Mouse (Mus musculus) kidney, adult 9 months (tissue): ENCODE results near the gene Slc5a11.

Experiments used
- DNase-seq: peaks from one replicate; pipeline ENCODE4 v3.0.0; 2022

The Slc5a11 gene

GRCm38 (mm10) chr7:123214365-123215075 lies at the start of gene Slc5a11:
Gene Slc5a11, plus strand, starts transcription at chr7:123214780.
- peak; percentile 92 for DNase-seq

DNA sequence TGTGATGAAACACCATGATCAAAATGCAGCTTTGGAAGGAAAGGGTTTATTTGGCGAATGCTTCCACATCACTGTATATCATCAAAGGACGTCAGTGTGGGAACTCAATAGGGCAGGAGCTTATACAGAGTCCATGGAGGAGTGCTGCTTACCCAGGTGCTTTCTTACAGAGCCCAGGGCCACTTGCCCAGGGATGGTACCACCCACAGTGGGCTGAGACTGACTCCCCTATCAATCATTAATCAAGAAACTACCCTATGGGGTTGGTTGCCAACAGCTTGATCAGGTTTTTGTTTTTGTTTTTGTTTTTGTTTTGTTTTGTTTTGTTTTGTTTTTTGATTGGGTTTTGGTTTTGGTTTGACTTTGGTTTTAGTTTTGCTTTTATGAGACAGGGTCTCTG lies 47.1 kb upstream of the Slc5a11 start:
- DNase-seq: peak; percentile 42

GRCm38 (mm10) chr7:123169618-123170017 lies 45.0 kb upstream of the Slc5a11 start:
- DNase-seq: no peak

GRCm38 (mm10) chr7:123172101-123172500 lies 42.5 kb upstream of the Slc5a11 start:
- no peak for DNase-seq

DNA sequence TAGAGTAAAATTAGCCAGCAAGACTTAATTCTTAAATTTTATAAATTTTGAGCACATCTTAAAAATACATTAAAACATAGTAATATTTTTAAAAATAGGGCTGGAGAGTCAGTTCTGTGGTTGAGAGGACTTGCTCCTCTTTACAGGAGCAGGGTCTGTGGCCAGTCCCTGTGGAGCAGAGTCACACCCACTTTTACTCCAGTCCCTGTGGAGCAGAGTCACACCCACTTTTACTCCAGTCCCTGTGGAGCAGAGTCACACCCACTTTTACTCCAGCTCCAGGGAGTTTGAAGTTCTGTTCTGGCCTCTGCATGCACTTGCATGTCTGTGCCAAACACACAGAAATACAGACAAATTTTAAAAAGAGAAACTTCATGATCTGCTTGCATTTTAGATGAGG lies 37.4 kb upstream of the Slc5a11 start:
- no peak for DNase-seq

DNA sequence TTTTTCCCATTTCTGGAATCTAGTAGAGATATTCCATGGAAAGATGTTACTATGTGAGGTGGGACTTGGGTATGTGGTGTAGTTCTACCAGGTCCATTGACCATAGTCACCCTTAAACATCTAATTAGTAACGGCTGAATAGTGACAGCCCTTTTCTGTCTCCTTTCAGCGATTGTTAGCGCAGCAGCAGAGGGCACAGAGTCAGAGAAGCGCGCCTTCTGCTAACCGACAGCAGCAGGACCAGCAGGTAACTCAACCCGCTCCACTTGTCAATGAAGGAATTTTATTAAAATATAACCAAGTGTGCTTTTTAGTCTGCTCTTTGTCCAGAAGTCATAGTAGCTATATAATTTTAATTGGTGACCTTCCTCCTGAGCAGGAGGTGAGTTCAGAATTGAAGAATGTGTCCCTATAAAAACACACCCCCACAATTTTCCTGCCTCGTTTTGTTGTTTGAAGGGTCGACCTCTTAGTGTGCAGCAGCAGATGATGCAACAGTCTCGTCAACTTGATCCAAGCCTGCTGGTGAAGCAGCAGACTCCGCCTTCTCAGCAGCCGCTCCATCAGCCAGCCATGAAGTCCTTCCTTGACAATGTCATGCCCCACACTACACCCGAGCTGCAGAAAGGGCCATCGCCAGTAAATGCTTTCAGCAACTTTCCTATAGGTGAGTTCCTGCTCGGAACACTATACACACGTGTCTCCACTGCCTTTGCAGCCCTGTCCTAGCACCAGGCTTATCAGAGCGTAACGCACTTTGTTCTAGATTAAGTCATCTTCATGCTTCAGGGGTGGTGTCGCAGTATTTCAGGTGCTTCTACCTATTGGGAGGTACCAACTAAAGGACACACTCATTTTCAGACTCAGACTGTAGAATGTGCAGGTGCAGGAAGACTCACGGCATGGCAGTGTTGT lies 32.5 kb upstream of the Slc5a11 start:
- DNase-seq: peak; percentile 66

- DNase-seq: peak; percentile 88
Measured at GRCm38 (mm10) chr7:123184891-123185290, 29.7 kb upstream of the Slc5a11 start.

DNA sequence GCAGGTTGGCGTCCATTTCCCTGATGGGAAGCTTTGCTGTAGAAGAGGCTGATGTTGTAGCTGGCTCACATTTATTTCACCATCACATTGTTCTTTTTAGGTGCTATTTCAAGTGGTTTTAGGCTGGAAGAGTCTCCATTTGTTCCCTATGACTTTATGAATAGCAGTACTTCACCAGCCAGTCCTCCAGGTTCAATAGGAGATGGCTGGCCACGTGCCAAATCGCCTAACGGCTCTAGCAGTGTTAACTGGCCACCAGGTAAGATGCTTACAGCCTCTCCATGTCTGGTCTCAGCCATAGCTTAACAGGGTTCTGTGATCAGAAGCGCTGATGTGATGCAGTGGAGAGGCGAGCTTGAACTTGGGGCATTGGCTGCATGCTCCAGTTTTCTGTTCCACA lies 28.1 kb upstream of the Slc5a11 start:
- DNase-seq: no peak

GRCm38 (mm10) chr7:123187246-123187645 lies 27.3 kb upstream of the Slc5a11 start:
- no peak for DNase-seq

GRCm38 (mm10) chr7:123188462-123188861 lies 26.1 kb upstream of the Slc5a11 start:
- DNase-seq: no peak

DNA sequence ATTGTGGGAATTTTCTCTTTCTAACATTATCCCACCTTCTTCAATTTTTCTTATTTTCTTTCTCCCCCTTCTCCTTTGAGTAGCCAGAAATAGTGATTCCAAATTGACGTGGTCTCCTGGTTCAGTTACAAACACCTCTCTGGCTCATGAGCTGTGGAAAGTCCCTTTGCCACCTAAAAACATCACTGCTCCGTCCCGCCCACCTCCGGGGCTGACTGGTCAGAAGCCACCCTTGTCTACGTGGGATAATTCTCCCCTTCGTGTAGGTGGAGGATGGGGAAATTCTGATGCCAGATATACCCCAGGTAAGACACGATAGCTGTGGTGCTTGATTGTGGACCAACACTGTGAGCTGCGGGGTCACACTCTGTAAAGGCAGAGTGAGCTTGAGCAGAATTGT lies 24.8 kb upstream of the Slc5a11 start:
- no peak for DNase-seq

DNA sequence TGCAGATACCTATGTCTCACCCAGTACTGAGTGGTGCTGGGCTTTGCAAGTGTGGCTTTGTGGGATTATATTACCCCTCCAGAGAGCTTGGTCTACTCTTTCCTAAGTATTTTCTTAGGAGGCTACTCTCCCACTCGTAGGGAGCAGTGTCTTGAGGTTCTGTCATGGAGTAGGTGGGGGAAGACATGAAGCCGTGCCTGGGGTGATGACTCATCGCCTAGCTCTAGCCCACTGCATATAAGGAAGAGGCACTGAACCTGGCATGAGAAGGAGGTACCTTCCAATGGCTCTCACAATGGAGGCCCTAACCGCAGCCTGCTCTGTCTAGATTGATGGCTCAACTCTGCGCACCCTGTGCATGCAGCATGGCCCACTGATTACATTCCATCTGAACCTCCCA lies 22.8 kb upstream of the Slc5a11 start:
- no peak for DNase-seq

GRCm38 (mm10) chr7:123193201-123193600 lies 21.4 kb upstream of the Slc5a11 start:
- DNase-seq: no peak

- DNase-seq: no peak
Measured at GRCm38 (mm10) chr7:123194696-123195095, 19.9 kb upstream of the Slc5a11 start.

DNA sequence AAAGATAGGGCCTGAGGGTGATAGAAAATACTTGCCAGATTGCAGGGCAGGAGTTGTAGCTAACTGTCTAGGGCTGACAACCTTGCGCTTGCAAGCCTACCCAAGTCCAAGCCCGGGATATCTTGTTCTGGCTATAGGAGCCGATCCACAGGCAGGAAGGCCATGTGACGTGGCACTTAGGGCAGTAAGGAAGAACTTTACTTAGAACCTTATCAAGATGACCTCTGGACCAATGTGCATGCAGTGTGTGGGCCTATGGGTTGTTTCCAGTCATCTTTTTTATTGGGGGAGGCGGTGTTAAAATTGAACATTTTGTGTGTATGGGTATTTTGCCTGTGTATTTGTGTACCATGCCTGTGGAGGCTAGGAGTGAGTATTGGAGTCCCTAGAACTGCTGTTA lies 18.1 kb upstream of the Slc5a11 start:
- no peak for DNase-seq

DNA sequence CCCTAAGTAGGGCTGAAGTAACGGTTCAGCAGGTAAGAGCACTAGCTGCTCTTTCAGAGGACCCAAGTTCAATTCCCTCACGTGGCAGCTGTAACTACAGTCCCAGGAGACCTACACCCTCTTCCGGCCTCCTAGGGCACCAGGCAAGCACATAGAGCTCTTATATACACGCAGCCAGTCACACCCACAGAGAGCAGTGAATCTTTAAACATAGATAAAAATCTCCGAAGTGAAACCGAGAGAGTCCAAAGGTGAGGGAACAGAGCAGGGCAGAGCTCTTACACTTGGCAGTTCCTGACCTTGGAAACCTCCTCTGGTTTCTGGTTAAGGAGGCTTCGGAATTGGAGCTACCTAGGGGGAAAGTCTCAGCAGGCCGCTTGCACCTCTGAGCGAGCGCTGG lies 15.9 kb upstream of the Slc5a11 start:
- peak; percentile 92 for DNase-seq

GRCm38 (mm10) chr7:123199151-123199550 lies 15.4 kb upstream of the Slc5a11 start:
- peak; percentile 58 for DNase-seq

DNA sequence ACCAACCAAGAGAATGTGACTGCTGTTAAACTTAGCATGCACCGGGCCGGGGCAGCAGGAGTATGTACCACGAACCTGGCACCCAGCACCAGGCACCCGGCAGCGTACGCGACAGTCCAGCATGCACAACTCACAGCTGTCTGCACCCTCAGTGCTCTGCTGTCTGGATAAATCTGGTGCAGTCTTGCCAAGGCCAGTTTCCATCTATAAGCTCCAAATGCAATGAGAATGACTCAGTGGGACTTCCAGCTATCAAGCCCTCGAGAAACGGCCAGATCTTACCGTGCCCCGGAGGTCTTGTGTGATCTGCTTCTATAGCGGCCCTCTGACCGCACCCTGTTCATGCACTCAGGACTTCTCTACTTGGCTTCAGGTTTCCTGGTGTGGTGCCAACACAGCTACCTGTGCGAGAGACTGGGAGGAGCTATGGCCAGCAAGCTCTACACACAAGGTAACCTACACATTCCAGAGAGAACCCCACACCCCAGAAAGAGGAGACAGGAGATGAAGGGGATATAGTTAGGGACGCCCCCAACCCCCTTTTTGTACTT lies 14.8 kb upstream of the Slc5a11 start:
- DNase-seq: no peak

DNA sequence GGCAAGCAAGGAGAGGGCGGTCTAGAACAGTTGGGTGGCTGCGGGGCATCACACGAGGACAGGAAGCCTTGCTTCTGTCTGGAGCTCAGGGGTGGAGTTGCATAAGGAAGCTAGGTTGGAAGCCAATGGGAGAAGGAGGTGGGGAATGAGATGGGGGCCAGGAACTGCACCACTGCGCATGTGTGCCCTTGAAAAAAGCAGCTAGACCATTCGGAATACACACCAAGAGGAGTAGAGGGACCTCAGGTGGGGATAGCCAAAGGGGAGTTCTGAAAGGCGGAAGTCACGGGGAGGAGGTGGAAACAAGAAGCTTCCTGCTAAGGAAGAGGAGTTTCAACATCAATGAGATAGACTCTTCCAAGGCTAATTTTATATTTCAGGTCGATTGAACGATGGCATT lies 13.9 kb upstream of the Slc5a11 start:
- no peak for DNase-seq

DNA sequence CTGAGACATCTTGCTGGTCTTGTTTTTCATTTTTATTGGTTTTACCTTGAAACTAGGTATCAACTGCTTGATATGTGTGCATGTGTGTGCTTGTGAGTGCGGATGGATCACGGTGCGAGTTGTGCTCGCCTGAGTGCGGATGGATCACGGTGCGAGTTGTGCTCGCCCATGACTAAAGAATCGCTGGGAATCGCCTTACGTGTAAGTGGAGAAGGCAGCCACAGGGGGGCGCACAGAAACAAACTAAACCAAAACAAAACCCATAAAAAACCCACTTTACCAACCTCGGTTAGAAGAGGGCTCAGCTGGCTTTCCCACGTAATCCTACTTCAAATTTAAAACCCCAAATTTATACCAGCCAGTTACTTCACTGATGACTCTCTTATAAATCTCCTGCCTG lies 9.3 kb upstream of the Slc5a11 start:
- DNase-seq: peak; percentile 63

- no peak for DNase-seq
Measured at GRCm38 (mm10) chr7:123207561-123207960, 7.0 kb upstream of the Slc5a11 start.

DNA sequence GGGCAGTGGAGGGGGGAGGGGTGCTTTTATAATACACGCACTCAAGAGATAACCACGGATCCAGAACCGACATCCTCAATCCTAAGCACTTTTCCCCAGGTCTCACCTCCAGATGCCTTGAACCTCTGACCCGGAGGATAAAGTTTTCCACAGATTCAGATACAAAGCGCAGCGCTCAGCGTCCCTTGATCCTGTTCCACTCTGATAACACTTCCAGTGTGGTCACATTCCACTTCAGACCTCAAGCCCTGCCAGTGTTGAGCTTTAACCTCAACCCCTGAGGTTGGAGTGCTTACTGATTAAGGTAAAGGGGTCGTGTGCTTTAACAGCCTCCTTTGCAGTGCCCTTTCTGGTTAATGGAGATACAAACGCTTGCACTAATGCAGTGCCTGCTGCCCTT lies 4.7 kb upstream of the Slc5a11 start:
- DNase-seq: peak; percentile 35

DNA sequence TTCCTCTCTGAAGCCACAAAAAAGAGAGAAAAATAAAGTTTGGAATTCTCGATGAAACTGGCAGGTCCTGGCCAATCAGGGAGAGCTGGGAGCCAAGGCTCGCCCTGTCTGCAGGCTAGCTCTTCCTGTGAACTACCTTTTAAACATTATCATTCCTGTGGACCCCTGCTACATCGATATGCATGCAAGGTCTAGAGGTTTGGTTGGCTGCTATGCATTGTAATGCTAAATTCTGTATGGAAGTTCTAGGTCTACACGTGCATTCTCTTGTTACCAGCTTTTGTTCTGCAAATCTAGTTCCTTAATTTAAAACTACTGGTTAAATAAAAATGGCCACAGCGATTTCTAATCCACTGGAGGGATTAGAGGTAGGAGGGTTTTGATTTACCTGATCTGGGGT lies 3.1 kb upstream of the Slc5a11 start:
- no peak for DNase-seq

- DNase-seq: no peak
Measured at GRCm38 (mm10) chr7:123212316-123212715, 2.3 kb upstream of the Slc5a11 start.
